Comparison of ENCODE assay signal across 8 mouse cellular contexts in the genomic region with DNA sequence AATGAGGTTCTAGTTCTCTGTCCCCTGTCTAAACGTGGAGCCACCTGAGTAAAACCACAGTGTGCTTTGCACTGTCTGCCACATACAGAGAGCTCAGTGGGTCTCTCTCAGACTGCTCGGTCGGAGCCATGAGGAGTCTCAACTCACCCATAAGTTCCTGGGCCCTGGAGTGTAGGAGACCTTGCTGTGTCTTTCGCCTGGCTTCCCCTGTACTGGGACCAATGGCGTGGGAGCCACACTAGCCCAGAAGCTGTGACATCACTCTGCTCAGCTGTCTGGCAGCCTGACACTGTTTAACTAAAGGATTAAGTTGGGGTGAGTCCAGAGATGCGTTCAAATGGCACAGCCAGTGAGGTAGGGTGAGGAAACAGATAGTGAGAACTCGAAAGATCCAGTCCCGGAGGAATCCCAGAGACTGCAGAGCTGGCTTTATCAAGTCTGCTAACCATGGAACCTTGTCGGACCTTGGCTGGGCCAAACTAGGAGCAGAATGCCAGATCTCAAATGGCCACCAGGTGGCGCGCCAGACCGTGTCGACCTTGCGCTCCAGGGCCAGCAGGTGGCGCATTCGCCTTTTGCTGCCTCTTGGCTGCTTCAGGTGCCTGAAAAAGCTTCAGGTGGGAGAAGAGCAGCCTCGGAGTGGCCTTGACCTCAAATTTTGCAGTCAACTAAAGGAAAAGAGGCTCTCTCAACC. TPM values are rescaled to one million over a fixed set of nuclear protein-coding genes. Genes with fewer than 3 reads are reported as not detected.
DNase-seq lines count a peak whose midpoint lies in the region; ATAC-seq lines count a peak whose summit lies in the region.

No protein-coding gene starts in this region.

- no peak overlapping the region for H3K27ac ChIP-seq in intestine, embryonic 16.5 days (ENCODE audit: low read length)
- H3K27ac ChIP-seq in midbrain, embryonic 12.5 days (replicated peaks): no peak overlapping the region

- DNase-seq in adipocyte (ENCODE audit: low spot score): peak; percentile 86
- DNase-seq in embryo, embryonic 10 days (ENCODE audit: low spot score): peak; percentile 90
- DNase-seq in gastrocnemius, postnatal 25 days: peak; percentile 67
- DNase-seq in left cerebral cortex, postnatal 14 days (ENCODE audit: low spot score in 2 of 2): peak; percentile 75 to 89
- DNase-seq in right cerebral cortex, postnatal 4 days: peak; percentile 93
- peak; percentile 74 to 83 for DNase-seq in urinary bladder, postnatal 4 days (ENCODE audit: low spot score in 2 of 2)

- no peaks in the 10 kb centered on the region for H3K27me3 ChIP-seq in intestine, embryonic 16.5 days (replicated peaks; ENCODE audit: control insufficient read depth, insufficient read depth, low read length)
- H3K27me3 ChIP-seq in midbrain, embryonic 12.5 days: 0 out of 2 replicates have a peak, but pooled peaks cover 28% of the 10 kb centered on the region

- H3K4me3 ChIP-seq in intestine, embryonic 16.5 days (ENCODE audit: low read length): no peak overlapping the region
- H3K4me3 ChIP-seq in midbrain, embryonic 12.5 days: no peak overlapping the region

- H3K36me3 ChIP-seq in intestine, embryonic 16.5 days (ENCODE audit: control insufficient read depth, insufficient read depth, low read length): no peaks in the 10 kb centered on the region
- no peaks in the 10 kb centered on the region for H3K36me3 ChIP-seq in midbrain, embryonic 12.5 days

- ATAC-seq in intestine, embryonic 16.5 days: peak; percentile 64
- ATAC-seq in midbrain, embryonic 12.5 days (ENCODE audit: low FRiP score, low read depth): peak; percentile 41; the same call in 1 of the 2 replicates

- H3K9ac ChIP-seq in intestine, embryonic 16.5 days (ENCODE audit: low read depth, low read length): no peak overlapping the region
- H3K9ac ChIP-seq in midbrain, embryonic 12.5 days (replicated peaks): no peak overlapping the region

- 20% methylated on average over 17 of the region's 17 CpGs for WGBS in intestine, embryonic 16.5 days
- WGBS in midbrain, embryonic 12.5 days: 24% methylated on average over 17 of the region's 17 CpGs

- no peaks in the 10 kb centered on the region for H3K4me1 ChIP-seq in intestine, embryonic 16.5 days (ENCODE audit: control insufficient read depth, insufficient read depth, low read length)
- H3K4me1 ChIP-seq in midbrain, embryonic 12.5 days: 0 out of 2 replicates have a peak, but pooled peaks cover 2% of the 10 kb centered on the region

- intact Hi-C loops in left cerebral cortex, postnatal 14 days (cut with DNase I): loop anchor here (2.0 kb wide), 1 partner anchor 78 kb away; no protein-coding TSS in a partner anchor

- H3K9me3 ChIP-seq in intestine, embryonic 16.5 days (ENCODE audit: control insufficient read depth, low read length): no peaks in the 10 kb centered on the region
- H3K9me3 ChIP-seq in midbrain, embryonic 12.5 days: no peaks in the 10 kb centered on the region

- H3K4me2 ChIP-seq in intestine, embryonic 16.5 days (ENCODE audit: low read depth, low read length): no peak overlapping the region
- H3K4me2 ChIP-seq in midbrain, embryonic 12.5 days (replicated peaks): no peak overlapping the region

RNA-seq across cellular contexts. Expression of gene Kcnk18, which starts 20.3 kb away (rescaled TPM):
- total RNA-seq in gastrocnemius, postnatal 25 days (2021): not detected
- polyA plus RNA-seq in intestine, embryonic 16.5 days (2015; fragmentation: Nextera tagmentation; extraction: Ambion mirVana): not detected in 2 replicates
- not detected for total RNA-seq in left cerebral cortex, postnatal 14 days (2021)
- not detected in 2 replicates for polyA plus RNA-seq in midbrain, embryonic 12.5 days (2016; fragmentation: Nextera tagmentation; extraction: Ambion mirVana)

RNA-seq across cellular contexts. Expression of gene Slc18a2, which starts 21.4 kb away (rescaled TPM):
- under 1 TPM; 0.13 to 0.15 TPM for total RNA-seq in gastrocnemius, postnatal 25 days (2021)
- polyA plus RNA-seq in intestine, embryonic 16.5 days (2015; fragmentation: Nextera tagmentation; extraction: Ambion mirVana): 7.5 and 7.9 TPM in 2 replicates
- total RNA-seq in left cerebral cortex, postnatal 14 days (2021): under 1 TPM; 0.42 to 0.70 TPM
- polyA plus RNA-seq in midbrain, embryonic 12.5 days (2016; fragmentation: Nextera tagmentation; extraction: Ambion mirVana): 14.7 and 18.8 TPM in 2 replicates
